Mouse (Mus musculus) heart, postnatal 0 days (tissue): ENCODE data around the gene Atp5e.

Experiments used
- CTCF ChIP-seq: IDR thresholded peaks from 2 replicates; pipeline ENCODE4 v1.5.1; 2016; ENCODE audit warnings: antibody characterized with exemption, control low read depth, low read depth
- EP300 ChIP-seq: IDR thresholded peaks from 2 replicates; pipeline ENCODE4 v1.6.1; 2016; ENCODE audit warnings: antibody characterized with exemption, low read depth

GRCm38 (mm10) chr2:174470786-174471405 lies 7.0 kb upstream of the Atp5e start:
- TF ChIP-seq CTCF (no peak), EP300 (no peak)
